Mouse (Mus musculus) heart, embryonic 11.5 days (tissue): Measurements from ENCODE around the gene Golga7b. TPM values are rescaled to one million over a fixed set of nuclear protein-coding genes. Genes with fewer than 3 reads are reported as not detected.

Source experiments
- ATAC-seq: fragments of 200-750 bp; cut with Nextera tagmentation; replicated peaks from 2 replicates; pipeline ENCODE4 v1.8.0; 2017; ENCODE audit warnings: moderate library complexity; ENCODE audit not compliant: insufficient number of reproducible peaks, low FRiP score, low TSS enrichment
- H3K27ac ChIP-seq: fragments of 300-500 bp; sonication (generic); 2 replicates; pipeline ENCODE4 v1.5.1; 2014; ENCODE audit warnings: mild to moderate bottlenecking, low read depth, low read length
- H3K27me3 ChIP-seq: fragments of 300-500 bp; sonication (generic); 2 replicates; pipeline ENCODE4 v1.6.1; 2014; ENCODE audit warnings: mild to moderate bottlenecking, low read length, mixed read lengths; ENCODE audit not compliant: control insufficient read depth, insufficient read depth
- H3K36me3 ChIP-seq: fragments of 300-500 bp; sonication (generic); 2 replicates; pipeline ENCODE4 v1.6.1; 2014; ENCODE audit warnings: mild to moderate bottlenecking, low read length, moderate library complexity, mixed read lengths; ENCODE audit not compliant: control insufficient read depth, insufficient read depth
- H3K4me1 ChIP-seq: fragments of 300-500 bp; sonication (generic); 2 replicates; pipeline ENCODE4 v1.6.1; 2014; ENCODE audit warnings: low read length; ENCODE audit not compliant: control insufficient read depth, insufficient read depth
- H3K4me2 ChIP-seq: fragments of 300-500 bp; sonication (generic); 2 replicates; pipeline ENCODE4 v1.6.1; 2014; ENCODE audit warnings: mild to moderate bottlenecking, moderate library complexity
- H3K4me3 ChIP-seq: fragments of 300-500 bp; sonication (generic); 2 replicates; pipeline ENCODE4 v1.5.1; 2014; ENCODE audit warnings: low read depth, low read length
- H3K9ac ChIP-seq: fragments of 300-500 bp; sonication (generic); 2 replicates; pipeline ENCODE4 v1.6.1; 2014; ENCODE audit warnings: mild to moderate bottlenecking, low read depth, low read length, moderate library complexity
- H3K9me3 ChIP-seq: fragments of 300-500 bp; sonication (generic); replicated peaks from 2 replicates; pipeline ENCODE4 v1.6.1; 2016; ENCODE audit warnings: low read length; ENCODE audit not compliant: control insufficient read depth
- WGBS: fragments of 180-500 bp; shearing (Covaris S2); extraction: QIAGEN DNeasy Blood & Tissue Kit; methylation state at CpG from one replicate; pipeline ENCODE4 v1.1.7; 2014; ENCODE audit not compliant: insufficient replicate concordance; 5-methylcytosine and 5-hydroxymethylcytosine counted together
- polyA plus RNA-seq: library from polyadenylated mRNA; unstranded; fragments of >200 nt; fragmentation: Nextera tagmentation; extraction: Ambion mirVana; gene quantifications from 2 replicates; pipeline ENCODE4 v1.2.1, GENCODE M21; 2014

The Golga7b gene
- polyA plus RNA-seq, 1 experiment from 2014 or later = 0.10 TPM

DNA sequence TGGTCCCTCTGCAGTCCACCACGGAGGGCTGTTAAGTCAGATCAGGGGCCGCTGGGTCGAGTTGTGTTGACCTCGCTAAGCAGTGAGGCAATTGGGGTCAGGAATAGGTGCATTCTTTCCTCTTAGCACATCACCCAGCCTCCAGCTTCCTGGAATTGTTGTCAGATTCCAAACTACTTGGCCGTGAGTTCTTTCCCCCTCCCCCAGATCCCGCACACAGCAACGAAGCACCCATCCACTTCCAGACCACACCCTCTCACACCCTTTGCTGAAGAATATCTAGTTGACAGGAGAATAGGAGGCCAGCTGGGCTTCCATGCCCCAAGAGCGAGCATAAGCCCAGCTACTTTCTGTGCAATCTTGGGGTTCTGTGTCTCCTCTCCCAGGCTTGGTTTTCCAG lies 35.4 kb upstream of the Golga7b start:
- H3K36me3 ChIP-seq = no peaks in the 10 kb centered on the region
- no peak for ATAC-seq
- no peak overlapping the region for H3K4me3 ChIP-seq
- H3K27me3 ChIP-seq = peaks cover 18% of the 10 kb centered on the region; the same call in 1 of the 2 replicates
- H3K9ac ChIP-seq = no peak overlapping the region
- 0 out of 2 replicates have a peak, but pooled peaks cover 8% of the 10 kb centered on the region for H3K4me1 ChIP-seq
- H3K27ac ChIP-seq = no peak overlapping the region
- 15% methylated on average over 8 of the region's 8 CpGs for WGBS
- H3K9me3 ChIP-seq = no peaks in the 10 kb centered on the region
- H3K4me2 ChIP-seq = no peak overlapping the region

DNA sequence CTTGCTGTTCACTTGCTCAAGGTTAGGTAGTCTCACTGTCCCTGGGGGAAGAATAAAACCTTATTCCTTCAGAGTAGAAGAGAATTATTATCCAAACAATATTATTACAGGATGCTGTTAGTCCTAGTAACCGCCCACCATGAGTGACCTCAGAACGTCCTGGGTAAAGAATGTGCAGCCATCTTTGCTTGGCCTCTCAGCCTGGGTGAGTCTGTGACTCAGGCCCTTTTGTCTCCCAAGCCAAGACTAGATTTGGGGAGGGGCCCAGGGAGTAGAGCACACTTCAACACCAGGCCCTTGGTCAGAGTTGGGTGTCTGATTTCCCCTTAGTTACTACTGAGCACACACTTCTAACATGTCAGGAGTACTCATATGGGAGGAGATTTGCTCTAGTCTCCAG lies 32.8 kb upstream of the Golga7b start:
- Histone ChIP-seq H3K4me3 (no peak overlapping the region), H3K36me3 (no peaks in the 10 kb centered on the region), H3K27ac (no peak overlapping the region), H3K4me1 (0 out of 2 replicates have a peak, but pooled peaks cover 8% of the 10 kb centered on the region), H3K9ac (no peak overlapping the region), H3K4me2 (no peak overlapping the region), H3K9me3 (no peaks in the 10 kb centered on the region), H3K27me3 (peaks cover 13% of the 10 kb centered on the region; the same call in 1 of the 2 replicates)
- no peak for ATAC-seq
- whole genome bisulfite sequencing = 64% methylated on average over 2 of the region's 2 CpGs

DNA sequence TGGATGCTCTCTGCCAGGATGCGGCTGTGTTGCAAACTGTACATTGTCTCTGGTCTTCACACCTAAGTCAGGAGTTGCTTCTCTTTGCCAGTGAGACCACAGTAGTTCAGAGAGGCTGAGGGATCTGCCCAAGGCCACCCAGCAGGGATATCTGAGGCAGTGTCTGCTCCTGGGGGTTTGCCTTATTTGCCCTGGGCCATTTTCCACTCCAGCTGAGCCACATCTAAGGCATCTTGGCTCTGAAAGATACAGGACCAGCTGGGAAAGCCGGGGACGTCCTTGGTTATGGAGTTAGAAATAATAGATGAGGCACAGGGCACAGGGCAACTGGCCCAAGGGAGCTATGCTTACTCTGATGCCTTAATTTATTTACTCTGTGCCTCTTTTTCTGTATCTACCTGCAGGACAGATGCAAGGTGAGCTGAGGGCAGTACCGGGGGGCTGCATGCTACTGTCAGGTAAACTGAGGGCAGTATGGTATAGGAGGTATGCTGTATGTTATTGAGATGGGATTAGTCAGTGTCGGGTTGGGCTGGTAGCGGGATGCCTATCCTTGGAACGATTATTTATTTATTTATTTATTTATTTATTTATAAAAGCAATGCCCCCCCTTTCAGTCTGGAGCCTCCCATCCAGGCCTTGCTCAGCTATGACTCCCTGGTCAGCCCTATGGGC lies 30.5 kb upstream of the Golga7b start:
- H3K9me3 ChIP-seq = no peaks in the 10 kb centered on the region
- no peaks in the 10 kb centered on the region for H3K27me3 ChIP-seq
- no peaks in the 10 kb centered on the region for H3K36me3 ChIP-seq
- H3K4me2 ChIP-seq = no peak overlapping the region
- ATAC-seq = no peak
- 0 out of 2 replicates have a peak, but pooled peaks cover 3% of the 10 kb centered on the region for H3K4me1 ChIP-seq
- 68% methylated on average over 7 of the region's 7 CpGs for WGBS
- H3K4me3 ChIP-seq = no peak overlapping the region
- no peak overlapping the region for H3K27ac ChIP-seq
- H3K9ac ChIP-seq = no peak overlapping the region

DNA sequence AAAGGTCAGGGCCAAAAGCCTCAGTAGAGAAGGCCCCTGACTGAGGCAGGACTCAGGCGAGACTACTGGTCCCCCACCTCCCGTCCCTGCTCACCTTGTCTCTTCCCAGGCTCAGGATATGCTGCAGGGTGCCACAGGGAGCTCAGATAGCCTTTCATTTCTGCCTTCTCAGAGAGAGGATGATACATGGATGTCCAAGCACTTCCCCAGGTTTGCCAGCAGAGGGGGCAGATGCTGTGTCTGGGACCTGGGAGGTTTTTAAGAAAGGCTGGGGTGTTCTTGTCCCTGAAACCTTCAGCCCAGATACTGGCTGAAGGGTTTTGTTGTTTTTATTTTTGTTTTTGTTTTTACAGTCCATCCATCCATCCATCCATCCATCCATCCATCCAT lies 30.0 kb upstream of the Golga7b start:
- H3K36me3 ChIP-seq = no peaks in the 10 kb centered on the region
- H3K27ac ChIP-seq = no peak overlapping the region
- no peak overlapping the region for H3K4me2 ChIP-seq
- no peaks in the 10 kb centered on the region for H3K4me1 ChIP-seq
- no peaks in the 10 kb centered on the region for H3K9me3 ChIP-seq
- H3K9ac ChIP-seq = no peak overlapping the region
- 13% methylated on average over 2 of the region's 2 CpGs for WGBS
- H3K27me3 ChIP-seq = no peaks in the 10 kb centered on the region
- H3K4me3 ChIP-seq = no peak overlapping the region
- ATAC-seq = no peak

DNA sequence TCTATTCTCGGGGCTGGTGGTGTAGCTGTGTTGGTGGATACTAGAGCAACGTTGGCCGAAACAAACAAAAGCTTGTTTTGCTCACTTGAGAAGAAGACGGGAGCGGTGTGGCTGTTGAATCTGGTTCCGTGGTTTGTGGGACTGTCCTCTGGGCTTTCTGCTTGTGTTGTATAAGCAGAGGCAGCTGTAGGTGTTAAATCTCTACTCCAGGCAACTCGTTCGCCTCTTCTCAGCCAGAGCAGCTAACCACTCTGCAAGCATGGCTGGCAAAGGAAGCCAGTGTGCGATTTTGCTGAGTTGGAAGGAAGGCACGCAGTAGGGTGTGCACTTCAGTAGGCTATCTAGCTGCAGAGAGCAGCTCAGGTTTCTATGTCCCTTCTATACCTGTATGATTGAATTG lies 20.9 kb upstream of the Golga7b start:
- ATAC-seq = no peak
- H3K9ac ChIP-seq = no peak overlapping the region
- no peak overlapping the region for H3K27ac ChIP-seq
- H3K36me3 ChIP-seq = no peaks in the 10 kb centered on the region
- H3K27me3 ChIP-seq = 0 out of 2 replicates have a peak, but pooled peaks cover 4% of the 10 kb centered on the region
- no peak overlapping the region for H3K4me2 ChIP-seq
- H3K9me3 ChIP-seq = no peaks in the 10 kb centered on the region
- H3K4me3 ChIP-seq = no peak overlapping the region
- H3K4me1 ChIP-seq = no peaks in the 10 kb centered on the region
- WGBS = 73% methylated on average over 10 of the region's 10 CpGs

DNA sequence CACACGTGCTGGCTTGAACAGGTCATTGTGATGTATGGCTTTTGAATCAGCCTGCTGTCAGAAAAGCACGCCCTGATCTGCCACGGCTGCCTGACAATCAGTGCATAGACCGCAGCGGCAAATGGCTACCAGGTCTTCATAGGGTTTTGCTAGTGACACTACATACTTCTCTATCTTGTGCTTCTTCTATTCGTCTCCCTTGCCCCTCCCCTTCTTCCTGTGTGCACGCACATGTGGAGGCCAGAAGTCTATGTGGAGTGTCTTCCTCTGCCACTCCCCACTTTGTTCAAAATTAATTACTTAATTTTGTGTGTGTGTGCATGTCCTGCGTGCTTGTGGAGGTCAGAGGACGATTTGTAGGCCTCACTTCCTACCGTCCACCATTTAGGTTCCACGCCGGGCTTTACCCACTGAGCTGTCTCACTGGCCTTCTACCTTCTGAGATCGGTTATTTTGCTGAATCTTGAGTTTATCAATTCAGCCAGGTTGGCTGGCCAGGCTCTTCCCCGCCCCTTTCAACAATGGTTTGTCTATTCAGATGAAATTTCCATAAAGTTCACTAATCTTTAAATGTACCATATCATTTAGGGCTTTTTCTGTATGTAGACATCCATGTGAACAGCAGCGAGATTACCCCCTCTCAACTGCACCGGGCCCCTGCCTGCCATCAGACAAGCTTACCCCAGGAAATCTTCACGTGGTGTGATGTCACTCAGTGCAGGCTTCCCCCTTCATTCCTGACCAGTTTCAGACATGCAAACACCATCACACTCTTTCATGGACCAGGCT lies 17.7 kb upstream of the Golga7b start:
- 76% methylated on average over 17 of the region's 17 CpGs for WGBS
- H3K9me3 ChIP-seq = no peaks in the 10 kb centered on the region
- peaks cover 4% of the 10 kb centered on the region; the same call in 1 of the 2 replicates for H3K27me3 ChIP-seq
- no peak for ATAC-seq
- H3K36me3 ChIP-seq = no peaks in the 10 kb centered on the region
- H3K9ac ChIP-seq = no peak overlapping the region
- no peak overlapping the region for H3K4me3 ChIP-seq
- no peak overlapping the region for H3K27ac ChIP-seq
- H3K4me1 ChIP-seq = no peaks in the 10 kb centered on the region
- no peak overlapping the region for H3K4me2 ChIP-seq

DNA sequence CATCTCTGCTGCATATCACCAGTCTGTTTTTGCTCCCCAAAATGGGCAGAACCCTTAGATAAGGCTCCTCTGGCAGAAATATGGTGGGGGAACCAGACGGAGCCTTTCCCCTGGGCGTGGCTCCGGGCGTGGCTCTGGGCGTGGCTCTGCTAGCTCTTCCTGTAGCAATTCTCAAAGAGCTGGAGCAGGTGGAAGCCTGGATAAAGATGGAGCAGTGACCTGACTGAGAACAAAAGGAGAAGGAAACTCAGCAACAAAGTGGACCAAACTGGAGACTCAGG lies 17.1 kb upstream of the Golga7b start:
- Histone ChIP-seq H3K9me3 (no peaks in the 10 kb centered on the region), H3K27ac (no peak overlapping the region), H3K9ac (no peak overlapping the region), H3K36me3 (no peaks in the 10 kb centered on the region), H3K4me1 (no peaks in the 10 kb centered on the region), H3K4me2 (no peak overlapping the region), H3K4me3 (no peak overlapping the region), H3K27me3 (peaks cover 4% of the 10 kb centered on the region; the same call in 1 of the 2 replicates)
- 51% methylated on average over 5 of the region's 5 CpGs for WGBS
- ATAC-seq = no peak

DNA sequence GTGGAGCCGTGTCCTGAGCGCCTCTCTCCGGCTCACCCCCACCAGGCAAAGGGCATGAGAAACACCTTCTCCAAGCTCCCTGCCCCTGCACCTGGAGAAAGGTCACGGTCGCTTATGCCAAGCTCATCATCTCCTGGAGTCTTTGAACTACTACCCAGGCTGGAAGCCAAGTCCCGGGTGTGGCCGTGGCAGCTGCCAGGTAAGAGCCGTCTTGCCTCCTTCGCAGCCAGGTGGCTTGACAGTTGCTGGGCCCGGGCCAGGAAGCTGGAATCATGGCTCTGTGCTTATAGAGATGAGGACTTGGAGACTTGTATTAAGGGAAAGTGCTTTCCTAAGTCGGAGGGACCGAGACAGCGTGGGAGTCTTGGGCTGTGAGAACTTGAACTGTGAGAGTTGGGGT lies 16.4 kb upstream of the Golga7b start:
- Histone ChIP-seq H3K27ac (no peak overlapping the region), H3K27me3 (peaks cover 4% of the 10 kb centered on the region; the same call in 1 of the 2 replicates), H3K36me3 (no peaks in the 10 kb centered on the region), H3K4me3 (no peak overlapping the region), H3K9ac (no peak overlapping the region), H3K9me3 (no peaks in the 10 kb centered on the region), H3K4me1 (no peaks in the 10 kb centered on the region), H3K4me2 (no peak overlapping the region)
- WGBS = 88% methylated on average over 13 of the region's 13 CpGs
- ATAC-seq = no peak
